Mouse (Mus musculus) neural tube, embryonic 13.5 days (tissue): ENCODE measurements around the gene Olfr720. TPM values are rescaled to one million over a fixed set of nuclear protein-coding genes. Genes with fewer than 3 reads are reported as not detected.

Experiments used
- ATAC-seq: fragments of 200-750 bp; cut with Nextera tagmentation; 2 replicates; pipeline ENCODE4 v1.8.0; 2017; ENCODE audit warnings: low read depth, mild to moderate bottlenecking, moderate TSS enrichment, moderate library complexity
- H3K27ac ChIP-seq: fragments of 300-500 bp; sonication (generic); replicated peaks from 2 replicates; pipeline ENCODE4 v1.5.1; 2015; ENCODE audit warnings: moderate library complexity, mild to moderate bottlenecking, inconsistent platforms
- H3K27me3 ChIP-seq: fragments of 300-500 bp; sonication (generic); 2 replicates; pipeline ENCODE4 v1.6.1; 2015; ENCODE audit warnings: mild to moderate bottlenecking, inconsistent platforms
- H3K36me3 ChIP-seq: fragments of 300-500 bp; sonication (generic); 2 replicates; pipeline ENCODE4 v1.6.1; 2015; ENCODE audit warnings: mild to moderate bottlenecking, inconsistent platforms
- H3K4me1 ChIP-seq: fragments of 300-500 bp; sonication (generic); replicated peaks from 2 replicates; pipeline ENCODE4 v1.6.1; 2015; ENCODE audit warnings: inconsistent platforms
- H3K4me2 ChIP-seq: fragments of 300-500 bp; sonication (generic); 2 replicates; pipeline ENCODE4 v1.6.1; 2015; ENCODE audit warnings: inconsistent platforms, mild to moderate bottlenecking, moderate library complexity
- H3K4me3 ChIP-seq: fragments of 300-500 bp; sonication (generic); 2 replicates; pipeline ENCODE4 v1.5.1; 2015; ENCODE audit warnings: mild to moderate bottlenecking, inconsistent platforms
- H3K9ac ChIP-seq: fragments of 300-500 bp; sonication (generic); 2 replicates; pipeline ENCODE4 v1.6.1; 2015; ENCODE audit warnings: moderate library complexity, mild to moderate bottlenecking, inconsistent platforms
- H3K9me3 ChIP-seq: fragments of 300-500 bp; sonication (generic); 2 replicates; pipeline ENCODE4 v1.6.1; 2016; ENCODE audit warnings: inconsistent platforms
- WGBS: fragments of 180-500 bp; shearing (Covaris S2); methylation state at CpG from one replicate; pipeline ENCODE4 v1.1.7; 2015; 5-methylcytosine and 5-hydroxymethylcytosine counted together
- polyA plus RNA-seq: library from polyadenylated mRNA; unstranded; fragments of >200 nt; fragmentation: Nextera tagmentation; extraction: Ambion mirVana; gene quantifications from 2 replicates; pipeline ENCODE4 v1.2.1, GENCODE M21; 2015

Gene Olfr720
- not detected in 2 replicates for polyA plus RNA-seq

- no peak for ATAC-seq
- Histone ChIP-seq H3K27ac (no peak within 1 kb of the TSS), H3K27me3 (no peaks in the 10 kb centered on the region), H3K9me3 (peaks cover 3% of the 10 kb centered on the region; the same call in 1 of the 2 replicates), H3K36me3 (no peaks in the 10 kb centered on the region), H3K9ac (no peak within 1 kb of the TSS), H3K4me3 (no peak within 1 kb of the TSS), H3K4me1 (no peaks in the 10 kb centered on the region), H3K4me2 (no peak within 1 kb of the TSS)
- 84% methylated on average over 4 of the region's 4 CpGs for WGBS
Measured at GRCm38 (mm10) chr14:14186738-14187137, at the start of gene Olfr720. Gene Olfr720 (minus strand): TSS chr14:14186838.

Other genes starting within 250 kb of the Olfr720 start
- gene Atxn7, start 225.4 kb downstream of the Olfr720 start, polyA plus RNA-seq: 2.8 and 4.4 TPM in 2 replicates
- 205 and 227 TPM in 2 replicates for gene Thoc7, start 225.0 kb downstream of the Olfr720 start, polyA plus RNA-seq
- 288 and 313 TPM in 2 replicates for gene Psmd6, start 65.9 kb downstream of the Olfr720 start, polyA plus RNA-seq
- gene Olfr31, start 136.0 kb upstream of the Olfr720 start, polyA plus RNA-seq: not detected in 2 replicates
- gene Il3ra, start 159.4 kb upstream of the Olfr720 start, polyA plus RNA-seq: 1.2 and 3.0 TPM in 2 replicates
- gene Olfr721-ps1, start 214.5 kb upstream of the Olfr720 start, polyA plus RNA-seq: not detected in 2 replicates